Mouse (Mus musculus) CH12.LX (cell line): ENCODE data around the gene Cd8a.

Experiments used
- CHD2 ChIP-seq: IDR thresholded peaks from 2 replicates; pipeline ENCODE4 v1.6.1; 2011; ENCODE audit warnings: low read length, improper control_type of control experiment
- CTCF ChIP-seq, 2 experiments: IDR thresholded peaks in 1 of 2; conservative IDR thresholded peaks in 1 of 2; 2 replicates each; pipeline ENCODE4 v1.5.1; 2011 to 2012; ENCODE audit warnings: low read depth in 2 of 2, low read length in 2 of 2, improper control_type of control experiment in 1 of 2, inconsistent platforms in 1 of 2, mild to moderate bottlenecking in 1 of 2, moderate library complexity in 1 of 2
- EP300 ChIP-seq: IDR thresholded peaks from 2 replicates; pipeline ENCODE4 v1.6.1; 2011; ENCODE audit warnings: low read length, improper control_type of control experiment
- ETS1 ChIP-seq: conservative IDR thresholded peaks from 2 replicates; pipeline ENCODE4 v1.6.1; 2012; ENCODE audit warnings: low read depth, mild to moderate bottlenecking, inconsistent platforms, low read length, improper control_type of control experiment, moderate library complexity
- JUN ChIP-seq: IDR thresholded peaks from 2 replicates; pipeline ENCODE4 v1.6.1; 2011; ENCODE audit warnings: low read depth, mild to moderate bottlenecking, low read length, improper control_type of control experiment, moderate library complexity; ENCODE audit not compliant: insufficient read depth
- MAFK ChIP-seq: IDR thresholded peaks from 2 replicates; pipeline ENCODE4 v1.6.1; 2011; ENCODE audit warnings: low read length, improper control_type of control experiment; ENCODE audit not compliant: insufficient replicate concordance
- MAX ChIP-seq: IDR thresholded peaks from 2 replicates; pipeline ENCODE4 v1.6.1; 2011; ENCODE audit warnings: low read length, improper control_type of control experiment
- MXI1 ChIP-seq: IDR thresholded peaks from 2 replicates; pipeline ENCODE4 v1.6.1; 2011; ENCODE audit warnings: mild to moderate bottlenecking, low read depth, low read length, improper control_type of control experiment
- POLR2A ChIP-seq: IDR thresholded peaks from 2 replicates; pipeline ENCODE4 v1.6.1; 2011; ENCODE audit warnings: low read depth, mild to moderate bottlenecking, improper control_type of control experiment, low read length
- POLR2AphosphoS2 ChIP-seq: IDR thresholded peaks from 2 replicates; pipeline ENCODE4 v1.6.1; 2011; ENCODE audit warnings: low read depth, low read length, improper control_type of control experiment

DNA sequence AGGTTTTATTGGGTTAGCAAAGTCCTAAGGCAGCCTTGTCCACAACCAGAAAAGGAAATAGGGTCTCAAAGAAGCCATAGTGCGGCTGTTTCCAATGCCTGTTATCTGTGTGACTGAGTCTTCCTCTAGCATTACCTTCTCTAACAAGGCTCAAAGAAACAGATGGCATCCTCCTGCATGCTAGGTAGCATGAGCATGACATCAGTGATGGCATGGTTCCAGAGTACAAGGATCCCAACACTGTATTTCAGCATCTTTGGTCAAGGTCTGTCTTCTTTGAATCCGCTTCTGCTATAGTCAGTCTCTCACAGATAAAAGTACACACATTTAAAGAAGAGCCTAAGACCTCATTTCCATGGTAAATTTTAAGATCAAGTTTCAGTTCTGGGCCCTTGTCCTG lies 17.3 kb downstream of the Cd8a start:
- no peak for TF ChIP-seq ETS1
- TF ChIP-seq POLR2A = no peak
- no peak for TF ChIP-seq CTCF (conservative IDR thresholded peaks at IDR 0.05 in 1 of 2, IDR thresholded peaks at IDR 0.05 in 1 of 2; ENCODE audit: low read depth in 2 of 2, low read length in 2 of 2)
- TF ChIP-seq MAFK = no peak
- no peak for TF ChIP-seq EP300
- no peak for TF ChIP-seq MXI1
- TF ChIP-seq CHD2 = no peak
- no peak for TF ChIP-seq POLR2AphosphoS2
- no peak for TF ChIP-seq JUN
- no peak for TF ChIP-seq MAX
